Mouse (Mus musculus) fibroblast of lung, adult 2 months (primary cell): ENCODE results near the gene Gne.

Source experiments
- DNase-seq: peaks from one replicate; pipeline ENCODE4 v3.0.0-alpha.2; 2011; ENCODE audit warnings: low read depth

Gne gene

DNA sequence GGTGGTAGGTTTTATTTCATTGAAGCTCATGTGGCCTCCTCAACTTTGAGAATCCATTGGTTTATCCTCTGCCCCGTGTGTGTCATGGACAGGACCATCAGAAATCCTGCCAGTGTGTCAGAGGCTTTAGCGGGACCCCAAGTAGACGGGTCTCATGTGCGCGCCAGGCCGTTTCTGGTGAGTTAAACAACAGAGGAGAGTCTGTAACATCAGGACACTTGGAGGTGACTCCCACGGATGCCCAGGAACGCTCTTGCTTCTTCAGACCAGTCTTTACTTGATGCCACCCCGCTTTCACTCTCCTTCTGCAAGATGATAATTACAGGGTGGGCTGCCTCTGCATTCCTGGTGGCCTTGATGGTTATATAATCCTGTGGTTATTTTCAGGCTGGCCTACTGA, 60.3 kb downstream of the Gne start:
- DNase-seq: no peak

DNA sequence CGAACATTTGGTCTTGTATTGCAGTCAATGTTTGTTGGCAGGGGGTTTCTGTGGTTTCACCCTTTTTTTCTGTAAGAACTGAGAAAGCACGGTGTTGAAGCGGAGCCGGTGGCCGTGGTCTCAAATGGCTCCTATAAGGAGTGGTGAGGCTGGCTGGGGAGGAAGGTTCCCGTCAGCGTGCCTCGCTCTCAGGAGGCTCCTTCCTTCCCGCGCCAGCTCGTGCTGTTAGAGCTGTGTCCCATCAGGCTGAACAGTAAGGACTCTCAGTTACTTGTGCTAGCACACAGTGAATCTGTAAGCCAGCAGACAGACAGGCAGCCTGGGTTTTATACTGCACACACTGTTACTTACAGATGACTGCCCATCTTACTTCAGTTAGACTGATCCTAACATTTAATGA, 61.2 kb downstream of the Gne start:
- DNase-seq: no peak

DNA sequence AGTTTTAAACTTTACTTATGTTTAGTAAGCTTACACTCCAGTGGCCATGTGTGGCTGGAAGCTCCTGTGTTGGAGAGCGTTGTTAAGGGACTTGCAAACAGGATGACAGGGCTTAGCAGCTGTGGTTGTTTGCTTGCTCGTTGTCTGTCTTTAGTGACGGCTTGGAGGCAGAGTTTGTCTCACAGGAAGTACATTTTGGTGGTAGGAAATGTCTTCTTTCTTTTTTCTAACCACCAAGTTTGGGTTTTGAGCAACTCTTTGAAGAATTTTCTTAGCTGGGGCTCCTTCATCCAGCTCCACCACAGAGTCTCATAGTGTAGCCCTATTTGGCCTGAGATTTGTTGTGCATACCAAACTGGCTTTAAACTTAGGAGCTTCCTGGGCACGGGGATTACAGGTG, 61.7 kb downstream of the Gne start:
- DNase-seq: no peak

DNA sequence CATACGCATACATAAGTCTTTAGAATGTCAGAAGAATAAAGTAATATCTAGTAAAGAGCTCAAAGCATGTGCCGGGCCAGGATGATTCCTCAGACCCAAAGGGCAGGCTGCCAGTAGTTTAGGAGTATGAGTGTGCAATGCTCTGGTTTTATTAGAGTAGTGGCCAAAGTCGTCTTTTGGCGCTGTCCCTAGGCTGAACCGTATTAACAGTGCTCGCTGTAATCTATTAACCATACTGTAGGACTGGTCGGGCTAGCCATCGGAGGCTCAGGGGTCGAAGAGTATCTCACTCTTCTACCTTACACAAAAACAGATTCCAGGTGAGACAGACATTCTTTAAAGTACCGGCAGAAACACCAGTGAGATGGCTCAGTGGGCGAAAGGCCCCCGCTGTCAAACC, 67.2 kb downstream of the Gne start:
- no peak for DNase-seq

DNA sequence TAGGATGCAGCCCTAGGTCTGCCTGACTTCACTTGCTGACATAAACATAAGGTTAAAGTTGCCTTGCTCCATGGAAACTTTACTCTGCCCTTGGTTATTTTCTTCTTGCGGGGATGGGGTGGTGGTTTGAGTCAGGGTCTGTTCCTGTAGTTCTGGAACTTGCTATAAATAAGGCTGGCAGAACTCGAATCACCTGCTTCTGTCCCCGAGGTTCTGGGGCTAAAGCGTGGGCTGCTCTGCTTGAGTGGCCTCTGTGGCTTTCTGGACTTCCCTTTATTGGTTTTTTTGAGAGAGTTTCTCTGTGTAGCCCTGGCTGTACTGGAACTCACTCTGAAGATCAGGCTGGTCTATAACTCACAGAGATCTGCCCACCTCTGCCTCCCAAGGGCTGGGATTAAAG, 67.9 kb downstream of the Gne start:
- DNase-seq: no peak

DNA sequence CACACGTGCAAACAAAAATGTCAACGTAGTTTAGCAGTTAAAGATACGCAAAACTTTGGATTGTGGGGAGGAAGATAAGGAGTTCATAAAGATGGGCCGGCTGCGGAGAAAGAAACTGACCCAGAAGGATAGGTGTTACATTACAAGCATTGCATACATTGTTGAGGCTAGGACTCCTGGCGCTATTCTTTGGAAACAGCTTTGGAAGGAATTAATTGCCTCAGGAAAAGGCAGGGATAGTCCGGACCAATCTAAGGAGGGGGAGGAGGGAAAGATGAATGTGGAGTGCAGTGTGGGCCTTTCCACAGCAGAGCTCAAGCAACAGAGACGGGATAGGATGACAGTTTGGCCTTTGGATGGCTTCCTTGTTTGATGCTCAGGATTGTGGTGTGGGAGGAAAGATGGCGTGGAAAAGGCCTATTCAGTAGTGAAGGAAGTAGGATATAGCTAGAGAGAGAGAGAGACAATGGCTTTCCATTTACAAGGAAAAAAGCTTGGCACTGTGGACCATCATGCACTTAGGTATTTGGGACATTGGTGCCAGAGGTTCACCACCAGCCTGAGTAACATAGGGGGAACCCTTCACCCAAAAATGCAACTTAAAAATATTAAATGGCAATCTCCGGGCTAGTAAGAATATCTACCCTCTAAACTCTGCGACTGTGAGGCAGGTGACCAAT, 70.4 kb downstream of the Gne start:
- no peak for DNase-seq

DNA sequence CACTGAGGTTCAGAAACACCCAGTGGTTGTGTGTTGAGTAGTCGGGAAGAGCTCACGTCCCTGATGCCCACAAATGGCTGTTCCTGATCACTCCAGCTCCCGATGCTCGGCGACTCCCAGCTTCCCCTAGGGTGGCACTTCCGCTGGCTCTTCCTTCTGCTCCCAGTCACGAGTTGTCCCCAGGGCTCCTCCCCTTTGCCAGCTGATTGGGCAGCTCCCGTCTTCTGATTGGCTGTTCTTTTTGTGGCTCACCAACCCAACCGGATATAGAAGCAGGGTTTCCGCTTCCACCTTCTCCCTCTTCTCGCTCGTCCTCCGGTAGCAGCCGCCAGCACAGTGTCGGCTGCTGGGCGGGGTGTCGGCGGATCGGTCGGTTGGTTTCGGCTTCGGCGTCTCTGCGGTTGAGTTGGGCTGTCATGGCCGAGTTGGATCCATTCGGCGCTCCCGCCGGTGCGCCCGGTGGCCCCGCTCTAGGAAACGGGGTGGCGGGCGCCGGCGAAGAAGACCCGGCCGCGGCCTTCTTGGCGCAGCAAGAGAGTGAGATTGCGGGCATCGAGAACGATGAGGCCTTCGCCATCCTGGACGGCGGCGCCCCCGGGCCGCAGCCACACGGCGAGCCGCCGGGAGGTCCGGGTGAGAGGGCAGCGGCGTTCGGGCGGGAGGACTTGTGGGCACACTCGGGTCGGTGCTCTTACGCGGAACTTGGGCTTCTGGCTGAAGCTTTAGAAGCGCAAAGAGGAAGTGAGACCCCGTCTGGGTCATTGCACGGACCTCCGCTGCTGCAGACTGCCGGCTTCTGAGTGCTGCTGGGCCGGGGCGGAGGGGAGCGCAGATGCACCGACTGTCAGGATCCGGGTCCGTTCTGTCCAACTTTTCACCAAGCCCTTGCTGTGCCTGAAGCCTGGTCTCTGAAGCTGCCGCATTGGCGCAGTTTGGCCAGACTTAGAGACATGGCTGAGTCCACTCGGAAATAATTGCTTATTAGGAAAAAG, 71.3 kb downstream of the Gne start:
- DNase-seq: peak; percentile 91

GRCm38 (mm10) chr4:44011799-44012198, 72.2 kb downstream of the Gne start:
- DNase-seq: no peak

- DNase-seq: no peak
Observed at GRCm38 (mm10) chr4:44010893-44011292, 73.1 kb downstream of the Gne start.

- DNase-seq: no peak
Observed at GRCm38 (mm10) chr4:44010176-44010575, 73.8 kb downstream of the Gne start.

DNA sequence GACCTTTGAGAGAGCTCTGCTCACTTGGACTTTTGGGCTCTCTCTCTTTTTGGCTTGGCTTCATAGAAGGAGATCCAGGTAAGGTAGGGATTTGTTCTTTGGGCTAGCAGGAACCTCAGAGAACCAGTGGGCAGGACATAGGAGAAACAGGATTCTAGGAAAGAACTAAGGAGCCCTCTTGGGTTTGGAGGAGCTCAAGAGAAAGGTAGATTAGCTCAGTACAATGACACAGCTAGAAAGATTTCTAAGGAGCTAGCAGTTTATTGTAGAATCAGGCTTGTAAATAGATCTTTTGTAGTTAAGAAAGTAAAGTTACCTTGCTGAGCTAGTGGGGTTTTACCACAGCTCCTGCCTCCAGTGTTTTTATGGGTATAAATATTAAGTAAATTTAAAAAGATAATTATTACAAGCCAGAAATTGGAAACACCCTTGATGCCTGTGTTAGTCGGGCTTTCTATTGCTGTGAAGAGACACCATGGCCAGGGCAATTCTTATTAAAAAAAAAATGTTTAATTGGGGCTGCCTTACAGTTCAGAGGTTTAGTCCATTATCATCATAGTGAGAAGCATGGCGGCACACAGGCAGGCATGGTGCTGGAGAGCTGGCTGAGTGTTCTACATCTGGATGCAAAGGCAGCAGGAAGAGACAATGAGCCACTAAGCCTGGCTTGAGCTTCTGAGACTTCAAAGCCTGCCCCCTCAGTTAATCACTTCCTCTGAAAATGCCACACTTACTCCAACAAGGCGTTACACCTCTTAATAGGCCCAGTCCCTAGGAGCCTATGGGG, 79.2 kb downstream of the Gne start:
- no peak for DNase-seq

DNA sequence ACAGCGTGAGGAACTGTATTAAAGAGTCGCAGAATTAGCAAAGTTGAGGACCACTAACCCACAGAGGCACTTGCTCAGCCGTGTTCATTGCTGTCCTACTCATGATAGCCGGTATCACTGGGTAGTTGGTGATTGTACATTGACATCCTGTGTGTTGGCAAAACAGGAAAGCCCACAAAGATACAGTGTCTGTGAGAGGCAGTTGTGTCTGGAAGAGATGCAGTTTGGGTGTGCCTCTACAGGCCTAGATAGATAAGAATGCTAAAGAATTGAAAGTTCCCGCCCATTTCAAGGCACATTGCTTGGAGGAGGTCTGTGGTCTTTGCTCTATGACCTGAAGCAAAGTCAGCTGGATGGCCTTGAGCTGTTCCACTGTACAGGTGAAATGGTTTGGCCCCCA, 79.9 kb downstream of the Gne start, which contains the start of gene Clta:
Clta (plus strand) TSS at position 327 of the 400 bp plus-strand sequence.
- no peak for DNase-seq

DNA sequence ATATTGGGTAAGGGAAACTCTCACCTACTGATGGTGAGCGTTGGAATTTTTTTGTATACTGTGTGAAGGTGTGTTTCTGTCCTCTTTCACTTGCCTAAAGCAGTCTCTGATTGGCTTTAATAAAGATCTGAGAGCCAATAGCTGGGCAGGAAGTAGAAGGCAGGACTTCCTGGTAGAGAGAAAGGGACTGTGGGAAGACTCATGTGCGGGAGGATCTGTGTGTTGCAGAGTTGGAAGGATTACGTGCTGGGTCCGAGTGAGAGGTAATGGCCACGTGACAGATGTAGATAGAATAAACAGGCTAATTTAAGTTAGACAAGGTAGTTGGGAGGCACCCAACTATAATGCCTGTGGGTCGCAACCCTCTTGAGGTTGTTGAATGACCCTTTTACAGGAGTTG, 80.4 kb downstream of the Gne start:
- DNase-seq: no peak

DNA sequence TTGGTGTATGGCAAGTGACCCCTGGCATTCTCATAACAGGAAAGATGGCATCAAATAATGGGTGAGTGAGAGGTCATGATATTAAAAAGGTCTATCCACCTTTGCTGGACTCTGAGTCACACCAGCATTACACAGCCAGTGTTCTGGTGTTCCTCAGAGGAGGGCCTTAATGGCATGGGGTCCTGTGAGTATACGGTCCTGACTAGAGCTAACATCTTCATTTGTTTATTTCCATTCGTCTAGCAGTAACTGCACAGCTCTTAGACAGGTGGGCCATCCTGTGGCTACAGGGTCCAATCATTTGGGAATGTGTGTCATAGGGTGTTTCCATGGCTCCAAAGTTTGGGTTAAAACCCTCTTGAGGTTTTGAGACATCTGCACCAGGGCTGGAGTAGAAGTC, 89.6 kb downstream of the Gne start:
- no peak for DNase-seq

DNA sequence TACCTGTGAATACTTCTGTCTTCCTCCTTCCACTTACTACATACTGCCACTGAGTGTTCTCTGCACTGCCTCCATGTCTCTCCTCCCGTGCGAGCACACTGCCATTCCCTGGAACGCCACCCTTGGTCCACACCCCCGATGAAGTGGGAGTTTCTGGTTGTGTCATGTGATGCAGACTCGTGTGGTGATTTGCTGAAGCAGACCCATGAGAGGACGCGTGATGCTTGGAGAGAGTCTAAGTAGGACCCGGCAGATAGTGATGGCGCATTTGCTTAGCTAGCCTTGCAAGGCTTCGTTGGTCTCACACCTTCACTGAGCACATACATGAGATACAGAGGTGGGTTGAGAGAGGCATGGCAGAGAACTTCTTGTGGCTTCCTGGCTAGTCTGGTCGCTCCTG, 90.9 kb downstream of the Gne start:
- DNase-seq: no peak

DNA sequence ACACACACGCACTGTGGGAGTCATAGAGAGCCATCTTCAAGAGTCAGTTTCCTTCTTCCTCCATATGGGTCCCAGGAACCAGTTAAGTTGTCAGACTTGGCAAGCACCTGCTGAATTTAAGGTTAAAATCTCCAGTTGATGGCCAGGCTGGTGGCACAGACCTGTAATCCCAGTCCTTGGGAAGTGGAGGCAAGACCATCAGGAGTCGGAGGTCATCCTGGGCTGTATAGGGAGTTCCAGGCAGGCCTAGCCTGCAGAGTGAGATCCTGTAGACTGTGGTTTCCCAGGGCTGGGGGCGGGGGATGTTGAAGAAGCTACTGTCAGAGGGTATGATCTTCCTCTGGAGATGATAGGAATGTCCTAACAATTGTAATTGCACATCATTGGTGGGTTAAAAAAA, 95.0 kb downstream of the Gne start:
- DNase-seq: no peak

GRCm38 (mm10) chr4:43984326-43984725, 99.7 kb downstream of the Gne start:
- no peak for DNase-seq
